Mouse (Mus musculus) testis, adult 2 months (tissue): ENCODE data around the gene Ccdc33. TPM values are rescaled to one million over a fixed set of nuclear protein-coding genes. Genes with fewer than 3 reads are reported as not detected.

Source experiments
- H3K27ac ChIP-seq: fragments of 200-500 bp; 2 replicates; pipeline ENCODE4 v1.5.1; 2012; ENCODE audit warnings: low read depth, low read length; ENCODE audit not compliant: control insufficient read depth, insufficient read depth
- H3K27me3 ChIP-seq: fragments of 200-500 bp; 2 replicates; pipeline ENCODE4 v1.6.1; 2012; ENCODE audit warnings: mild to moderate bottlenecking, low read length, moderate library complexity; ENCODE audit not compliant: control insufficient read depth, insufficient read depth
- H3K36me3 ChIP-seq: fragments of 200-500 bp; 2 replicates; pipeline ENCODE4 v1.6.1; 2012; ENCODE audit warnings: mild to moderate bottlenecking, low read length; ENCODE audit not compliant: control insufficient read depth, insufficient read depth
- H3K4me1 ChIP-seq: fragments of 200-500 bp; 2 replicates; pipeline ENCODE4 v1.6.1; 2012; ENCODE audit warnings: low read length; ENCODE audit not compliant: control insufficient read depth, insufficient read depth
- H3K4me3 ChIP-seq: fragments of 200-500 bp; 2 replicates; pipeline ENCODE4 v1.5.1; 2012; ENCODE audit warnings: low read depth, mild to moderate bottlenecking, low read length, moderate library complexity, mixed read lengths; ENCODE audit not compliant: control insufficient read depth
- CTCF ChIP-seq: fragments of 200-500 bp; IDR thresholded peaks from 2 replicates; pipeline ENCODE4 v1.5.1; 2012; ENCODE audit warnings: low read depth, mild to moderate bottlenecking, inconsistent platforms, low read length, moderate library complexity; ENCODE audit not compliant: control insufficient read depth, insufficient read depth, insufficient replicate concordance
- POLR2A ChIP-seq: fragments of 200-500 bp; IDR thresholded peaks from 2 replicates; pipeline ENCODE4 v1.6.1; 2012; ENCODE audit warnings: low read depth, mild to moderate bottlenecking, inconsistent platforms, low read length, moderate library complexity; ENCODE audit not compliant: control insufficient read depth
- polyA plus RNA-seq: library from polyadenylated mRNA; depleted of rRNA; stranded (reverse); fragments of >200 nt; gene quantifications from 2 replicates; pipeline ENCODE4 v1.2.3, GENCODE M21; 2012

Gene Ccdc33
- polyA plus RNA-seq, 1 experiment = 97.2 TPM

GRCm38 (mm10) chr9:58035951-58036698 lies 82.5 kb downstream of the Ccdc33 start:
- Histone ChIP-seq H3K36me3 (no peaks in the 10 kb centered on the region), H3K4me1 (peaks cover 3% of the 10 kb centered on the region; the same call in 1 of the 2 replicates), H3K4me3 (no peak overlapping the region), H3K27ac (0 out of 2 replicates have a peak overlapping the region, but pooled peaks have one; percentile 8), H3K27me3 (no peaks in the 10 kb centered on the region)
- TF ChIP-seq CTCF (no peak), POLR2A (no peak)

GRCm38 (mm10) chr9:58035519-58035918 lies 83.1 kb downstream of the Ccdc33 start:
- TF ChIP-seq CTCF (no peak), POLR2A (no peak)
- H3K27ac ChIP-seq = no peak overlapping the region
- peaks cover 3% of the 10 kb centered on the region; the same call in 1 of the 2 replicates for H3K4me1 ChIP-seq
- no peaks in the 10 kb centered on the region for H3K27me3 ChIP-seq
- H3K4me3 ChIP-seq = no peak overlapping the region
- H3K36me3 ChIP-seq = no peaks in the 10 kb centered on the region

- H3K4me1 ChIP-seq = no peaks in the 10 kb centered on the region
- no peak for TF ChIP-seq POLR2A
- TF ChIP-seq CTCF = no peak
- no peak overlapping the region for H3K4me3 ChIP-seq
- no peak overlapping the region for H3K27ac ChIP-seq
- H3K36me3 ChIP-seq = no peaks in the 10 kb centered on the region
- no peaks in the 10 kb centered on the region for H3K27me3 ChIP-seq
Observed at GRCm38 (mm10) chr9:58031895-58032294, 86.7 kb downstream of the Ccdc33 start.

GRCm38 (mm10) chr9:58029635-58030034 lies 89.0 kb downstream of the Ccdc33 start:
- H3K27ac ChIP-seq = no peak overlapping the region
- TF ChIP-seq CTCF (no peak), POLR2A (no peak)

GRCm38 (mm10) chr9:58028841-58029240 lies 89.8 kb downstream of the Ccdc33 start:
- H3K27me3 ChIP-seq = no peaks in the 10 kb centered on the region
- no peak overlapping the region for H3K4me3 ChIP-seq
- no peaks in the 10 kb centered on the region for H3K36me3 ChIP-seq
- no peak overlapping the region for H3K27ac ChIP-seq
- no peaks in the 10 kb centered on the region for H3K4me1 ChIP-seq
- no peak for TF ChIP-seq POLR2A
- no peak for TF ChIP-seq CTCF

More at GRCm38 (mm10) chr9:58029635-58030034, 89.0 kb downstream of the Ccdc33 start:
- H3K4me1 ChIP-seq = no peaks in the 10 kb centered on the region
- H3K36me3 ChIP-seq = no peaks in the 10 kb centered on the region
- H3K4me3 ChIP-seq = no peak overlapping the region
- no peaks in the 10 kb centered on the region for H3K27me3 ChIP-seq

GRCm38 (mm10) chr9:58027426-58028180 lies 91.0 kb downstream of the Ccdc33 start:
- H3K4me3 ChIP-seq = no peak overlapping the region
- TF ChIP-seq POLR2A (no peak), CTCF (no peak)
- H3K4me1 ChIP-seq = no peaks in the 10 kb centered on the region
- H3K27ac ChIP-seq = no peak overlapping the region
- H3K27me3 ChIP-seq = no peaks in the 10 kb centered on the region
- no peaks in the 10 kb centered on the region for H3K36me3 ChIP-seq

- H3K27me3 ChIP-seq = no peaks in the 10 kb centered on the region
- TF ChIP-seq POLR2A (no peak), CTCF (no peak)
- no peaks in the 10 kb centered on the region for H3K36me3 ChIP-seq
- H3K4me3 ChIP-seq = no peak overlapping the region
- H3K27ac ChIP-seq = no peak overlapping the region
- H3K4me1 ChIP-seq = no peaks in the 10 kb centered on the region
Observed at GRCm38 (mm10) chr9:58025995-58026394, 92.6 kb downstream of the Ccdc33 start.
